Mouse (Mus musculus): ENCODE data around the gene Olfr224. TPM values are rescaled to one million over a fixed set of nuclear protein-coding genes. Genes with fewer than 3 reads are reported as not detected.
A peak's percentile ranks its signal among the peaks of the same experiment; 100 is the strongest.

The Olfr224 gene
- total RNA-seq, 2 experiments from 2014 or later = not detected

DNA sequence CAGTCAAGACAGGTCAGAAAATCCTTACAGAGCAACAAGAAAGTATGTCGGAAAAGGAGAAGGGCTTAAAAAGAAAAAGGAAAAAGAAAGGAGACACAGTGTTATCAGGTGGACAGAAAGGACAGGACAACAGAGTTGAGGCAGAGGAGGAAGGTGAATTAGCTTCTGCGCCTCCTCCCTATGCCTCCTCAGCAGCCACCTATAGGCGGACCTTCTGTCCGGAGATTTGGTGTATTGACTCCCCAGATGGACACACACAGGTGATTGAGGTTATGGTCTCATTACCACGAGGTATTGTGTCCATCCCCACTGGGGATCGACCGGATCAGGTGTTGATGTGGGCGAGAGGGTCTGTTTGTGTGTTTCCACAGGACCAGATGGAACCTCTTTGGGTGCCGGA, 50.6 kb downstream of the Olfr224 start:
- DNase-seq (ENCODE audit: low spot score) = peak; percentile 25

GRCm38 (mm10) chr11:58518916-58519315, 51.4 kb downstream of the Olfr224 start:
- peak; percentile 66 for DNase-seq (ENCODE audit: low spot score)

Other genes starting within 250 kb of the Olfr224 start
- 10 to 100 TPM; 33.2 to 45.7 TPM for gene Zfp672, start 240.2 kb downstream of the Olfr224 start, total RNA-seq (2021)
- 10 to 100 TPM; 22.4 to 23.3 TPM for gene Sh3bp5l, start 239.8 kb downstream of the Olfr224 start, total RNA-seq (2021)
- not detected for gene Lypd8, start 191.5 kb downstream of the Olfr224 start, total RNA-seq (2021)
- gene 1810065E05Rik, start 149.4 kb downstream of the Olfr224 start, total RNA-seq (2021) = not detected
- not detected for gene Gm12253, start 138.0 kb downstream of the Olfr224 start, total RNA-seq (2021)
- gene Lypd9, start 117.6 kb downstream of the Olfr224 start, total RNA-seq (2021) = not detected
- gene Olfr30, start 108.3 kb downstream of the Olfr224 start, total RNA-seq (2021) = not detected
- gene Olfr332, start 78.0 kb downstream of the Olfr224 start, total RNA-seq (2021) = not detected
- gene Olfr331, start 68.0 kb downstream of the Olfr224 start, total RNA-seq (2021) = not detected
- gene Olfr330, start 35.7 kb downstream of the Olfr224 start, total RNA-seq (2021) = not detected
- gene Olfr329-ps, start 24.1 kb downstream of the Olfr224 start, total RNA-seq (2021) = not detected
- not detected for gene Olfr328, start 14.9 kb downstream of the Olfr224 start, total RNA-seq (2021)
- not detected for gene Olfr325, start 7.2 kb upstream of the Olfr224 start, total RNA-seq (2021)
- not detected for gene Olfr324, start 24.6 kb upstream of the Olfr224 start, total RNA-seq (2021)
- not detected for gene 2210407C18Rik, start 45.5 kb upstream of the Olfr224 start, total RNA-seq (2021)
- not detected for gene Olfr323, start 59.9 kb upstream of the Olfr224 start, total RNA-seq (2021)
- gene Trim58, start 69.9 kb upstream of the Olfr224 start, total RNA-seq (2021) = not detected
- not detected for gene Olfr322, start 88.2 kb upstream of the Olfr224 start, total RNA-seq (2021)
- not detected for gene Olfr320, start 110.5 kb upstream of the Olfr224 start, total RNA-seq (2021)
- not detected for gene Olfr319, start 128.6 kb upstream of the Olfr224 start, total RNA-seq (2021)
- gene Olfr318, start 153.5 kb upstream of the Olfr224 start, total RNA-seq (2021) = not detected
- not detected for gene Olfr317, start 168.7 kb upstream of the Olfr224 start, total RNA-seq (2021)
- not detected for gene Olfr316, start 182.2 kb upstream of the Olfr224 start, total RNA-seq (2021)
- gene Olfr315, start 202.6 kb upstream of the Olfr224 start, total RNA-seq (2021) = not detected
- not detected for gene Olfr314, start 212.4 kb upstream of the Olfr224 start, total RNA-seq (2021)
- not detected for gene Fam183b, start 231.4 kb upstream of the Olfr224 start, total RNA-seq (2021)
- gene Olfr313, start 244.4 kb upstream of the Olfr224 start, total RNA-seq (2021) = not detected